Mouse (Mus musculus) G1E-ER4 (cell line): ENCODE data around the gene Cldn6. TPM values are rescaled to one million over a fixed set of nuclear protein-coding genes. Genes with fewer than 3 reads are reported as not detected.

Source experiments
- GATA1 ChIP-seq: IDR thresholded peaks from one replicate; pipeline ENCODE4 v1.8.0; 2012; ENCODE audit warnings: low read length, inconsistent platforms
- polyA plus RNA-seq: library from polyadenylated mRNA; stranded (reverse); fragments of >175 nt; gene quantifications from 2 replicates; pipeline ENCODE4 v1.2.3, GENCODE M21; 2012

The Cldn6 gene
- polyA plus RNA-seq, 1 experiment: not detected

DNA sequence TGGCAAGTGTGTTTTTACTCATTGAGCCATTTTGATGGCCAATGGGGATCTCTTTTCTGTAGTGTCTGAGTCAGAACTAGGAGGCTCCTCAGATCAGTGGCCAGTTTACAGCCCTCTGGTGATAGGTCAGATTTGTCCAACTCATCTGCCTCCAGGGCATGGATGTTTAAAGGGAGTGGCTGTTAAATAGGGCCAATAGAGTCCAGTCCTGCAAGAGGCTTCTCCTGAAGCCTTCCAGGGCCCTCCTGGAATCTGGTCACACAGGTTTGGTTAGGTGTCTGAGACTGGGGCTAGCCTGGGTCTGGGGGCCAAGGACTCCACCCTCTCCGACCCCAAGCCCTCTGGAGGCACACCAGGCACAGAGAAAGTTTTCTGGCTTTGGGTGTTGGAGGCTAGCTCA lies 15.4 kb downstream of the Cldn6 start:
- TF ChIP-seq GATA1: no peak

DNA sequence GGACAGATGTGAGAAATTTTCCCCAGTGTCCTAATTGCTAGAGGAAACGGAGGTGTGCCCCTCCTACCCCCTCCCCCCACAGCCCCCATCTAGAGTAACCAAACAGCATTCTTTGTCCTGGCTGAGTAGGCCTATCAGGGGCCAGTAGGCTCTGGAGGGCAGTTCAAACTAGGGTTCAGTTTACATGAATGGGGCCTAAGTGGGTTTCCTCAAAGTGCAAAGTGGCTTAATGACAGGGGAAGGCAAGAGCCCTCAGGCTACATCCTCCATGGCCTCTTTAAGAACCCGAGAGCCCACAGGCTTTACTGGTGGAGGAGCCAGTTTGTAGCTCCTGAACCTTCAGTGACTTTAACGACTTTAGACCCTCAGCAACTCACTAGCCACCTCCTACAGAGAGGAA lies 16.8 kb downstream of the Cldn6 start:
- no peak for TF ChIP-seq GATA1

DNA sequence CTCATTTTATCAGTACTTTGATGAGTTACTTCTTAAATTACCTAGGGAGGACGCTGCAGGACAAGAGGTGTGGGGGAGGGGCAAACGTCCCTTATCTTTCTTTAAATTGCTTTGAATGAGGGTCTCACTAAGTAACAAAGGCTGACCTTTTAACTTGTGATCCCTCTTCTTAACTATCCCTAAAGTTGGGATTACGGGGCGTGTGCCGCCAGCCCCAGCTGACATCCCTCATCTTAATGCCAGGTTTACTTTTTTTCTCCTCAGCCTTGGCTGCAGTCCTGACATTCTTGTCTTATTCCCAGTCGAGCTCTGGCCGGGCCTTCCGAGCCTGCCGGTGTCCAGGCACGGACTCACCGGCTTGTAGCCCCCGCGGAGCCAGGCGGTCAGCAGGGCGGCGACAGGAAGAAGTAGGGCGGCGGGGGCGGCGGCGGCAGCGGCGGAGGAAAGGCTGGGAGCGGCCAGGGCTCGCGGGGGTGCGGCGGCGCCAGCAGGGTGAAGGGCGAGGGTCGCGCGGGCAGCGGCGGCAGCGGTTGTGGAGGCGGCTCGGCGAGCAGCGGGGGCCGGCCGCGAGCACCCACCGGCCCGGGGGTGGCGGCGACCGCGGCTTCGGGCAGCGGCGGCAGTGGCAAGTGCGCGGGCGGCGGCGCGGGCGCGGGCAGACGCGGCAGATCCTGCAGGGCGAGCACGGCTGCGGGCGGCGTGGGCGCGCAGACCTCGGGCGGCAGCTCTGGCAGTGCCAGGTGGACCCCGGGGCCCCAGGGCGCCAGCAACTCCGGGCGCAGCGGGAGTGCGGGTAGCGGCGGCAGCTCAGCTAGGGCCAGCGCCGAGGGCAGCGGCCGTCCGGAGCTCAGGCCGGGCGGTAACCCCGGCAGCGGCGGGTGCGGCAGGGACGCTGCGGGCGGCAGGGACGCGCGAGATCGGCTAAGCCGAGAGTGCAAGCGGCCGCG lies 20.4 kb downstream of the Cldn6 start:
- TF ChIP-seq GATA1: no peak

DNA sequence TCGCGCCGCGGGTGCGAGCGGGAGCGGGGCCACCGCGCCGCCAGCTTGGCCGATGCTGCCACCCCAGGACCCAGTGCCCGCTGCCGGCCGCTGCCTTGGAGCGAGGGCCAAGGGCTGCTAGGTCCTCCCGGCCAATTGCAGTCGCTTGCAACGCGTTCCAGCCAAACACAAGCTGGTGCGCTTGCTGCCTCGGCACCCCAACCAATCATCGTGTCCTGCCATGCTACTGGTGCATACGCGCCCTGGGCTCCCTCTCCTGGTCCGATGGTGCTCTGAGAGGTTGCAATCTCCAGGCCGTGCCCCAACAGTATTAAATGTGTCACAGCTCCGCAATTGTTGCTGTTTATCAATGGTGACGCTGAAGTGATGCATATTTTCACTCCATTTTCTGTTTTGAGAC lies 21.0 kb downstream of the Cldn6 start:
- TF ChIP-seq GATA1: no peak

DNA sequence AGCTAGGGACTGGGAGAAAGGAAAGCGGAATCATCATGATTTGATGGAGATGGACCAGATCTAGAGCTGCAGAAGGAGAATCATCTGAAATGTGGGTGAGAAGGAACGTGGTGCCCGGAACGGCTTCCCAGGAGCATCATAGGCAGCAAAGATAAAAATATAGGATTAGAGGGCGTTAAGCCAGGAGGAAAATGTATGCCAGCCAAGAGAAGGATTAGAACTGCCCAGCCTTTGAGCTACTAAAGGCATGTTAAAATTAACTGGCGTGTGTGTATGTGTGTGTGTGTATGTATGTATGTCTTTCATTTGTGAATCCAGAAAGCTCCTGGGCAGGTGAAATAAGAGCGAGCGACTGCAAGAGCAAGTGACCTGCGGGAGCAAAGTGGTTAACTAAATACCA lies 24.3 kb downstream of the Cldn6 start:
- no peak for TF ChIP-seq GATA1

- no peak for TF ChIP-seq GATA1
Observed at GRCm38 (mm10) chr17:23704741-23705140, 25.7 kb downstream of the Cldn6 start.

GRCm38 (mm10) chr17:23705525-23706104 lies 26.6 kb downstream of the Cldn6 start:
- TF ChIP-seq GATA1: no peak

DNA sequence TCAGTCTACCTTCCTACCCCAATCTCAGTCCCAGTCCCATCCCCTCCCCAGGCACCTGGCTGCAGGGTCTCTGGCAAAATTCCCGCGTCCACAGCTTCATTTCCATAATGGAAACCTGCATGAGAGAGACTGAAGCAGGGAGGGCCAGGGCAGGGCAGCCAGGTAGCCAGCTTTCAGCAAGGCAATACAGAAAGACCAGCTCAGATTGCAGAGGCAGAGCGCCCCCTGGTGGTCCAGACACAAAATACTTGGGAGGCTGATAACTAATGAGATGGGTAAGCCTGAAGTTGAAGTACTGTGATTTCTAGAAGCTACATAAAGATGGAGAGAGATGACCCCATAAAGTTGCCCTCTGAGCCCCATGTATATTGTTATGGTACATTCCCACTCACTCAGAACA lies 27.2 kb downstream of the Cldn6 start:
- TF ChIP-seq GATA1: no peak

DNA sequence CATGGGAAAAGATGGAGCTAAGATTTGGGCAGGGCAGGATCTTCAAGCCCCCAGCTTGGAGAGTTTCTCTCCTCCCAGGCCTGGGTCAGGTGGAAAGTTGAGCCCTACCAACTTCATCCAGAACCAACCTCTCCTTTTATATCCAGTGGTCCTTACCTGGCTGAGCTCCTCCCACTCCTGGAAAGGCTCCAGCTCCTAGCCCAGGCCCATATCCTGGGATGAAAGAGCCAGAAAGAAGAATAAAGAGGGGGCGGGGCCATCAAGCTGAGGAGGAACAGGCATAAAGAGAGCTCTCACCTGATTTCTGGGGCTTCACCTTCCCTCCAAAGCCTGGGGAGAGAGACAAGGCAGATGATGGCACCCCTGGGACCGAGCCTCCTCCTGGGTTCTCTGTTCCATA lies 38.0 kb downstream of the Cldn6 start:
- TF ChIP-seq GATA1: no peak

DNA sequence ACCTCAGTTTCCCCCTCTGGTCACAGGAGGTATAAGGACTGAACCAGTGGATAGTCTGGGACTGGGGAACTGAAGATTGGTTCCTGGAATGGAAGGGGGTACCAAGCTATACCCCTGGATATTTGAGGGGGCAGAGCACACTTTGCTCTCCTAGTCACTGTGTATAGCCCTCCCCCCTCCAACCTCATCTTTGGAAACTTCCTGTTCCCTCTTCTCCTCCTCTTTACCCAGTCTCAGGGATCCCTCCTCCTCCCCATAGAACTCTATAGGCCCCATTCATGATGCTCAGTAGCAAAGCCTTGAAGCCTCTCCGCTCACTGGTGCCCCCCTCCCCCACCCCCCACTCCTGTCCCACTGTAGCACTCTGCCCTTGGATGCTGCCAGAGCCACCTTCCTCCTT lies 40.4 kb downstream of the Cldn6 start:
- TF ChIP-seq GATA1: no peak

- no peak for TF ChIP-seq GATA1
Observed at GRCm38 (mm10) chr17:23721886-23722285, 42.8 kb downstream of the Cldn6 start.

DNA sequence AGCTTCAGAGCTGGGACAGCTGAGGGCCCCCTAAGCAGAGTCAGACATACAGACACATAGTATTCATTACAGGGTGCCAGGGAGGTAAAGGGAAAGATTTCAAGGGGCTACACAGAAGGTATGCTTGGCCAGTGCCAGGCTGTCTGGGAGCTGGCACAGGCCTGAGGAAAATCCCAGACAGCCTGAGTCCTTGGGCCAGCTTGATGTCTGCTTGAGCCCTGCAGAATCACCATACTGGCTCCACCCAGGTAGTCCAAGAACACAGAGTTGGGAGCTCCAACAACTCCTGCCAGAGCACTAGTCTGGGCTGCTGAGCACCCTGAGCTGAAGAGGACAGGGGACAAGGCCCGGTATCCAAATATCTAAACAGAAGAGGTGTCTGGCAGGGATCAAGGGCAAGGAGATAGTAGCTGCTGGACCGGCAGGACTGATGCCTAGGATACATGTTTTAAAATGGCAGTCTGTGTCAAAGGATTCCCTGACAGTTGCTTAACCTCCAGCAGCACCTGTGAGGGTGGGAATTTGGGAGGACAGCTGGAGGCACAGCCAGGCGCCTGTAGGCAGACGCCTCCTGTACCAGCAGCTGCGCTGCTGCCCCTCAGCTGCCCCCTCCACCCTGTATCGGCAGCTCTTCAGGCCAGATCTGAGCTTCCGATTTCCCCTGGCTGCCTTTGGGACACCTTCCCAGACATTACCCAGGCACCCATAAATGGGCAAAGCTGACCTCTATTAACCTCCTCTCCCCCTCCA lies 43.5 kb downstream of the Cldn6 start, which contains the start of gene 1520401A03Rik:
TSS of gene 1520401A03Rik (minus strand) at position 408 of the 750 bp plus-strand sequence.
- TF ChIP-seq GATA1: no peak

DNA sequence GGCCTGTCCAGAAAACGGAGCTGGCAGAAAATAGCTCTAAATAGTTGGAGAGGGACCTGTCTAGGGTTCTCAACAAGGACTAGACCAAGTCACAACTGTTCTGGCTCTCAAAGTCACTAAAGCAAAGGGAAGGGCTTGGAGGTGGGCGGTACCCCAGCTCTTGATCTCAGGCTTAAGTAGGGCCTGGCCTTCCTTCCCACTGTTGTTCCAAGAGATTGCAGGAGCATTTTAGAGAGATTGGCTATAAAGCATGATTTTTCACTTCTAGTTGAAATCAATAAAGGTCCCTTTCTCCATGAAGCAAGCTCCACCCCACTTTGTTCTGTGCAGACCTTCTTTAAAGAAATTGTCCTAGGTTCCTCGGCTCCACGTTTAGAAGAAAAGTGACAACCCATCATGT lies 46.4 kb downstream of the Cldn6 start:
- no peak for TF ChIP-seq GATA1

- TF ChIP-seq GATA1: no peak
Observed at GRCm38 (mm10) chr17:23725999-23726757, 47.1 kb downstream of the Cldn6 start, which contains the start of gene Pkmyt1. Gene Pkmyt1, plus strand, starts transcription at chr17:23726336.

- TF ChIP-seq GATA1: no peak
Observed at GRCm38 (mm10) chr17:23726758-23727142, 47.7 kb downstream of the Cldn6 start.
